Mouse (Mus musculus) frontal cortex, adult 2 months (tissue): ENCODE measurements around the gene 4930432M17Rik. TPM values are rescaled to one million over a fixed set of nuclear protein-coding genes. Genes with fewer than 3 reads are reported as not detected.

ENCODE experiments used
- DNase-seq, 2 experiments: peaks; one replicate each; pipeline ENCODE4 v3.0.0; 2022; ENCODE audit warnings: low spot score in 1 of 2; ENCODE audit errors: extremely low spot score in 1 of 2
- polyA plus RNA-seq: library from polyadenylated mRNA; depleted of rRNA; stranded (reverse); fragments of >200 nt; gene quantifications from 2 replicates; pipeline ENCODE4 v1.2.3, GENCODE M21; 2012; rRNA removed

4930432M17Rik gene
- polyA plus RNA-seq, 1 experiment = not detected

- no peak for DNase-seq
These were observed 59.1 kb downstream of the 4930432M17Rik start for GRCm38 (mm10) chr3:121729678-121730077.

Other genes with a start within 250 kb of the 4930432M17Rik start
- 188 and 193 TPM in 2 replicates for gene Cnn3, start 244.3 kb upstream of the 4930432M17Rik start, polyA plus RNA-seq
- 0.21 and 0.46 TPM in 2 replicates for gene Slc44a3, start 138.4 kb upstream of the 4930432M17Rik start, polyA plus RNA-seq
- gene F3, start 52.8 kb downstream of the 4930432M17Rik start, polyA plus RNA-seq = 62.8 and 76.8 TPM in 2 replicates
- gene Abcd3, start 144.5 kb downstream of the 4930432M17Rik start, polyA plus RNA-seq = 36.4 and 38.3 TPM in 2 replicates